Mouse (Mus musculus) megakaryocyte, adult 5-6 weeks (primary cell): ENCODE measurements around the gene Frem2. TPM values are rescaled to one million over a fixed set of nuclear protein-coding genes. Genes with fewer than 3 reads are reported as not detected.

Experiments
- ATAC-seq: 2 replicates; pipeline ENCODE4 v1.8.0; 2016; ENCODE audit warnings: mild to moderate bottlenecking, inconsistent platforms; ENCODE audit not compliant: poor library complexity, severe bottlenecking
- total RNA-seq, 2 experiments: library from RNA; stranded (forward) in 1 of 2; stranded (reverse) in 1 of 2; fragments of 153-499, 151-499 nt in 1 of 2; fragments of 221-1000, 200-1000 nt in 1 of 2; gene quantifications; 2 replicates each; pipeline versions ENCODE4 v1.2.3 to v1.2.4; 2015 to 2017

The Frem2 gene
- total RNA-seq, 2 experiments from 2014 or later: not detected

DNA sequence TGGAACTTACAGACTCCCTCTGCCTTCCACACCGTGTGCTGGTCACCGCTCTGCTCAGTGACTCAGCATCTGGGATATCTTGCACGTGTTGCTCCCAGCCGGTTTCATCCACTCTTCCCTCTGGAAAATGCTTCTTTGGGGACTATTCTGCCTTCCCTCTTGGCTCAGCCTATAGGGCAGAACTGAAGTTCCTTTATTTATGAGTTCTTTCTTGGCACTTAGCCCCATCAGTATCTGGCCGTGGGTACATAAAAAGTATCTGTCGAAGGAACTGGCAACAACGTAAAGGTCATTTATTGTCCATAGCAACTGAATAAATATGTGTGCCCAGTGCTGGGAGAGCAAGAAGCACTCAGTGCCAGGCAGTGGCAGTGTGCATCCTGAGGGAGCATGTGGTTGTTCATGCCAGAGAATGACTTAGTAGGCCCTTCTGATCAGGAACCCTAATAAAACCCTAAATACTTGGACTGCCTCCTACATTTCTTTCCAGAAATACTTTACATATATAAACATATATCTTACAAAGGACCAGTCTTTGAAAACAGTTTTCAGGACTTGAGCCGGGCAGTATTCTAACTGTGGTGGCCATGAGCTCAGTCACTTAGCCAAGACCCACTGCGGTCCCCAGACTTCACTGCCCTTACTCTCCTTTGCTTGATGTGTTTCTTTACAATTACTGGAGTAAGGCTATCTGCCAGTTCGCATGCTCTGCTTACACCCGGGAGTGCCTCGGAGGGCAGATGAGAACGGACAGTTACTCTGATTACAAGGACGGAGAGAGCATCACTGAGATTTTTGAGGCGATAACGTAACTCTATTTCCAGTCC lies 99.6 kb downstream of the Frem2 start:
- no peak for ATAC-seq

DNA sequence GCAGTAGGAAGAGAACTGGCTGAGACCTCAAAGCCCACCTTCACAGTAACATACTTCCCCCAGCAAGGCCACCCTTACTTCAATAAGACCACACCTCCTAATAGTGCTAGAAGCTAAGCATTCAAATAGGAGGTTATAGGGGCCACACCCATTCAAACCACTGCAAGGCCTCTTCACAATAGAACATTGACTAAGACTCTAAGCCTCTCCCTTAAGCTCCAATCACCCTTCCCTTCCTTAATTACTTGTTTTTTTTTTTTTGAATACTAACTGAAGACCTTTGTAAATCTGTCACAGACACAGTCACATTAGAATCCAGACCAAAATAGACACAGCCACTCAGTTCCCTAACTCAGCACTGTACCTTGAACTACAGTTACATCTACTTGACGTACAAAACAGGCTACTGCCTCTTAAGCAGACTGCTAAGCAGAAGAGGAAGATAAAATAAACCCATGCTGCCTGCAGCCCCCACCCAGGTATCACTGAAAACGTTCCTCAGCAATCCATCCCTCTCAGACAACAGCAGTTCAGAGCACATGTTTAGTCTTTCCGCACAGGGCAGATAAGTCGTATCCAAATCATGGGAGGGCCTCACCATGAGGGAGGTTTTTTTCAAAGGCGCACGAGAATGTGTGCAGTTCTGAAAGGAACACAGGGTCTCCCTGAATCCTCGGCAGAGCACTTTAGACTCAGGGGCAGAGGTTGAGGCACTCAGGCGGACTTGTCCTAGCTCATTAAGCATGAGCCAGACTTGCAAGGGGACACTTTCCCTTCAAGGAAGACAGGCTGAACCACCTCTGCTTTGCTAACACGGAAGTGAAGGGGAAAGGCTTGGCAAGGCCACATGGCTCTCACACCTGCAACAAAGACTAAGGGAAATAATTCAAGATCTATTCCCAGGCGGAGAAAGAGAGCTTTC lies 101.9 kb downstream of the Frem2 start:
- ATAC-seq: no peak

DNA sequence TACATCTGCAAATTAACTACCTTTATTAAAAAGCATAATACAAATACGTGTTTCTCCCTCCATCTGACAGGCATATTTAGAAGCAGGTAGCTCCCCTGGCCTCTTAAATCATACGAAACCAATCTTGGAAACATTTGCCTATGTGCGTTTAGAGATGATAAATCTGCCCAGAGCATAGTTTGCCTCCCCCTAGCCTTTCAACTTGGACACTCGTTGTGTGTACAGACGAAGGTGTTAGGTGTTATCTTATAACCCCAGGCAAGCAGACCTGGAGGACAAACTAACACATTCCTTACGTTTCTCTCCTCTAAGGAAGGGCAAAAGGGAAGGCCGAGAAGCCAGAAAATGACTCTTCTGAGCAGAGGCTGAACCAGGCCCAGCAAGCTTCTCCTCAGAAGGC lies 104.5 kb downstream of the Frem2 start:
- no peak for ATAC-seq

DNA sequence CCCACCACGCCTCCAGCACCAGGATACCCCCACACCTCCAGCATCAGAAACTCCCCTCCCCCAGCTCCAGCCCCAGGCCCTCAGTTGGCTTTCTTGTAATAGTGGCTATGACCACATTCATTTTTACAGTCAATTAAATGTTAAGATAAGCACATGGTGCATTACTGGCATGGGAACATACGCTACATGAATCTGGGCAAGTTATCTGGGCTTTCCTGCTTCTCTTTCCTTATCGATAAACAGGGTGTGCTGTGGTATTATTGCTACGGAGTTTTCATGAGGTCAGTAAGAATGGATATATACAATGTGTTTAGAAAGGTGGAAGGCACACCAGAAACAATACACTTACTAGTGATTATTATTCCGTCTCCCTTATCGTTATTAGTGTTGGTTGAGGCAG lies 125.1 kb downstream of the Frem2 start:
- no peak for ATAC-seq

DNA sequence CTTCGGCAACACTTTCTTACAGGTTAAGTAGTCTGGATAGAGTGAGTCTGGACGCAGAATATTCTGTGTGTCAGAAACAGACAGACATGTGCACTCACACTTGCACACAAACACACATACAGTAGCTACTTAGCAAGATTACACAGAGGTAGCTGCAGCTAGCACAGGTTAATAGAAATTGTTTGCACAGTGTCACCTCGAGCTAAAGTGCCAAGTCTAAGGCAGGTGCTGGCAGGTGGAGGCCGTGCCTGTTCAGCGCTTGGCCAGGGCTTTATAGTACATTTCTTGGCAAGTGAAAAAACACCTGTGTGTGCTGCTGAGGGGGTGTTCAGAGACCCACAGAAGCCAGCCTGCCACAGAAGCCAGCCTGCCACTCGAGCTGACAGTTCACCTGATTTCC lies 126.8 kb downstream of the Frem2 start:
- ATAC-seq: no peak

DNA sequence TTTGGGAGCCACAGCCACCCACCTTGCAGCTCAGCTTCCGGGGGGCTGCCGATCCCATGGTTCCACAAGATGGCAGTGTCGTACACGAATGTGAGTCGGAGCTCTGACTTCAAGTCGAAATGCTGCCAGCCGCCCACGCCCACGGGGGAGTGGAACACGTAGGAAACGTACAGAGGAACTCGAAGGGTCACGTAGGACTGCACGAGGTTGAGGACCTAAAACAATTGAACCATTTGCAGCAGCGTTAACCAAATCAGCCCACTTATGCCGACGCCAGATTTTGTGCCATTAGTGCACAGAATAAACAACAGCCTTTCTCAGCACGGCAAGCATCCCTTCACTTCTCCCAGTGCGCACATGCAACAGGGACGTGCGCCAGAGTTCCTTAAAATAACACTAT lies 131.4 kb downstream of the Frem2 start:
- no peak for ATAC-seq

DNA sequence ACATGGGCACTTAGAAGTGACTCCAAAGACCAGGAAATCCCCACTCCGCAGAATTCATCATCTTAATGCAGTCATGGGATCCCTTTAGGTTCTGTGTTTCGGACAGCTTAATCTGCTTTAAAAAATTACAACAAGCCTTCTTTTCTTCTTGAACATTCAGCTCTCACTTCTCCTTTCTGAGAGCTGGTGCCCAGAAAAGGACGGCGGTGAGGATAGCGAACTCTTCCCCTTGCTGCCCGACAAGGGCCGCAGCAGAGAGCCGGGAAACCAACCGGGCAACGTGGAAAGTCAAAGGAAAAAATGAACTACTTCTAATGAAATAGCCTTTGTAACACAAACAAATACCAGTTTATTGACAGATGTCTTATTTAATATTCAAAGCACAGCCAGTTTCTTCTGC lies 134.4 kb downstream of the Frem2 start:
- no peak for ATAC-seq

DNA sequence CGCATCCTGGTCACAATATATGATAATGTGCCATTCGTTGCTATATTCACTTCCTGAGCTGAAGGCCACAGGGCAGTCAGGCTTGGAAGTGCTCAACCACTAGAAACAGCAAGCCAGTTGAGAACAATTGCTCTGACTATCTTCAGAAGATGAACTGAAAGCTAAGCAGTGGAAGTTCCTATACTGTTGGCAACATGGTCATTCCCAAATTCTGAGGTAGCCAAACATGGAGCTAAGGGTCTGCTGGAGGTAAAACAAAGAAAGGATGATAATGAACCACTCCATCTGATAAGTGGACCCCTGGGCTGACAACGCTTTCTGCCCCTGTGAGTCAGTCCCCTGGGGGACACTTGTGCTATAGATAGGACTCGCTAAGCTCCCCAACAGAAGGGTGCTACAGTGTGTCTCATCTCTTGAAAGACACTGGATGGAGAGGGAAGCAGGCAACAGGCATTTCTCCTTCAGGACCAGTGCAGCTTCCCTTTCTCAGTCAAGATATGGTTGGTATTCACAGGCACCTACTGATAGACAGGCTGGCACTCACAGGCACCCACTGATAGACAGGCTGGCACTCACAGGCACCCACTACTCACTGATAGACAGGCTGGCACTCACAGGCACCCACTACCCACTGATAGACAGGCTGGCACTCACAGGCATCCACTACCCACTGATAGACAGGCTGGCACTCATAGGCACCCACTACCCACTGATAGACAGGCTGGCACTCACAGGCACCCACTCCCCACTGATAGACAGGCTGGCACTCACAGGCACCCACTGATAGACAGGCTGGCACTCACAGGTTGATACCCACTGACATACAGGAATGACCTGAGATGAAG lies 142.7 kb downstream of the Frem2 start:
- ATAC-seq: no peak

DNA sequence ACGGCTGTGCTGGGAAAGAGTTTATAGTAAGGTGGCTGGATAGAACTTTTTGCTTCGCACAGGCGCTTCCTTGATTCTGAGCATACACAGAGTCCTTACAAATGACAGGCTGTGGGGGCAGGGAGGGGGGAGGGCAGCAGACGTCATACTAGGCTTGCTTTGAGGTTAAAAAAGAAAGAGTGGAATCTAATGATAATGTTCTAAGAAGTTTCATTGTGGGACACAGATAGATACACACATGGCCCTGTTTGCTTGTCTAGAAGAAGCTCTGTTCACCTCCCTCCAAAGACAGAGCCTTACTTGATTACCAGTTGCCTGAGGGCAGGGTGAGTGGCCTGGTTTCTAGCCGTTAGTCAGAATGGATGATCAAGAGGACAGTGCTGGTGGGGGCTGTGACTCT lies 144.1 kb downstream of the Frem2 start:
- no peak for ATAC-seq

DNA sequence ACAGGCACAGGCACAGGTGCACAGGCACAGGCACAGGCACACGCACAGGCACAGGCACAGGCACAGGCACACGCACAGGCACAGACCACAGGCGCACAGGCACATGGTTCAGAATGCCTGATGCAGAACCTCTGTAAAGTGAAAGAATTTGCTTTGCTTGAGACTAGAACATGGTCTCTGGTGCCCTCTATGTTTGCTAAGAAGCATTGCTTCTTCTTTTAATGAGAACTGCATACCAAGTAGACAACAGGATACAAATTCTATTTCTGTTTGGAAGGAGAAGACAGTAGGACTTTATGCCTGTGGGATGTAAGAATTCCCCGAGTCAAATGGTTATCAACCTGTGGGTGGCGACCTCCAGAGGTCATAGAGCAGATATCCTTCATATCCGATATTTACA lies 154.7 kb downstream of the Frem2 start:
- ATAC-seq: no peak

DNA sequence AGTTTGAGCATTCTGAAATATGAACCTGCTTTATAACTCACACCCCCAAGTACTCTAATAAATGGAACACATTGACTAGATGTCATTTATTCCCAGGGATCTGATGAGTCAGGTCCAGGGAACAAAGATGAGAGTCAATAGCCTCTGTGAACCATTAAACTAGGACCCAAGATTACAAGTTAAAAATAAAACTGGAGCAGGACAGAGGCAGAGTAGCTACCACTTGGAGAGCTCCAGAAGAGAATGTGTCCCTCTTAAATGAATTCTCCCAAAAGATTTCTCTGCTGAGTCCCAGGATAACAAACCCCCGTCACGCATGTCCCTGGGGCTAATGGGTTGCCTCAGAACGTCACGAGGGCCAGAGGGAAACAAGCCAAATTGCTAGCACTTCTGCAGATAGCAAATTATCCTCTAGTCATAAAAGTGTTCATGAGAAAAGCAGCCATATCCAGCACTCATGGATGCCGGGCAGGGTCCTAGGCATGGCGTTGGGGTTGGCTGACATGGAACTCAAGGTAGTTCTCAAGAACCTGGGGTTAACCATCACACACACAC lies 158.7 kb downstream of the Frem2 start:
- ATAC-seq: no peak

DNA sequence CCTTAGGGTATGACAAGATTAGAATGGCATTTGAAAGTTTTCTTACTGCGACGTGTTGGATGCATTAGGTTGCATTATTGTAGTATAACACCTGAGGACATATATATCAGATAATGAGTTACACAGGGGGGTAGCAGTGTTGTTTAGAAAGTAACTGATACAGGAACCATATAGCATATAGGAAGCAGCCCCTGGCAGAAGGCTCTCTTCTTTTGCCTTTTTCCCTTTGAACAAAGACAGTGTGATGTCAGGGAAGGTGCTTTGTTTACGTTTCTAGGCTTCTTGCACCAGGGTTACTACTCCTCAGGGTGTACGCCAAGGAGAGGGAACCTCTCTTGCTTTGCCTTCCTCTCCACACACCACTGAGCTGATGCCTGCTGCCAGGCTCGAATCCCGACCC lies 168.8 kb downstream of the Frem2 start, which contains the start of gene Stoml3:
Gene Stoml3 (plus strand): TSS at position 301 of the 400 bp plus-strand sequence.
- no peak for ATAC-seq

DNA sequence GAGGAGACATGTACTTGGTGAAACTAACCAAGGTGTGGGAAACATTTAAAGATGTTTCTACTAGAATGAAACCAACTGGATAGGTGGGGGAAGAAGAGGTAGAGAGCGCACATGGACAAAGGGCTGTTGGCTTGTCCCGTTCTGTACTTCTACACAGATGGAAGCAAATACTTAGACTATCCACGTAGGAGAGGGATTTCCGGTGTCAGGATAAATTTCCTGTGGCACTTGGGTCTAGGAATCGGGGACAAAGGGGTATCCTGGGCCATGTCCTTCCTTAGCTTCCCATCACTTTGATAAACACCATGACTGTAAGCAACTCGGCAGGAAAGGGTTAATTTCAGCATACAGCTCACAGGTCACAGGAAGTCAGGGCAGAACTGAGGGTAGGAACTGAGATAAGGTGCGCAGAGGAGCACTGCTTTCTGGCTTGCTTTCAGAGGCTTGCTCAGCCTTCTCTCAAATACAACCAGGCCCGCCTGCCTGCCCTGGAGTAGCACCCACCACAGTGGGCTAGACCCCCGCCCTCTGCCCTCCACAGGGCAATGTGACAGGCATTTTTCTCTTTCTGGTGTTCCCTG lies 170.1 kb downstream of the Frem2 start:
- no peak for ATAC-seq

DNA sequence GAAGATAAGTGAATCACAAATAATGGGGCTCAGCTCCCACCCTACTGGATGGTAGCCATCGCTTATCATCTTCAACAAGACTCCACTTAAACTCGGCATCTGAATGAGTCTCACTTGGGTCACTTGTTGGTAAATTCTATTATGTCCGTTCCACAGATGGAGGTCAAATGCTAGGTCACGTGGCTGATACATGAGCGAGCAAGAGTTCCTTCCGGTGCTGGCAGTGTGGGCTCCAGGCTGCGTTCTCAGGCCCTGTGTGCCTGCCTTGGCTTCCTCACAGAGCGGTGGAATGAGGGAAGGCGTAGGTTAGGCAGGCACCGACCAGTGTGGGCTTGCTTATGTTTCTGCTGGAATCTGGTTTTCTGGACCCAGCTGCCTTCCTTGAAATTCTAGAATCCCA lies 170.6 kb downstream of the Frem2 start:
- no peak for ATAC-seq

DNA sequence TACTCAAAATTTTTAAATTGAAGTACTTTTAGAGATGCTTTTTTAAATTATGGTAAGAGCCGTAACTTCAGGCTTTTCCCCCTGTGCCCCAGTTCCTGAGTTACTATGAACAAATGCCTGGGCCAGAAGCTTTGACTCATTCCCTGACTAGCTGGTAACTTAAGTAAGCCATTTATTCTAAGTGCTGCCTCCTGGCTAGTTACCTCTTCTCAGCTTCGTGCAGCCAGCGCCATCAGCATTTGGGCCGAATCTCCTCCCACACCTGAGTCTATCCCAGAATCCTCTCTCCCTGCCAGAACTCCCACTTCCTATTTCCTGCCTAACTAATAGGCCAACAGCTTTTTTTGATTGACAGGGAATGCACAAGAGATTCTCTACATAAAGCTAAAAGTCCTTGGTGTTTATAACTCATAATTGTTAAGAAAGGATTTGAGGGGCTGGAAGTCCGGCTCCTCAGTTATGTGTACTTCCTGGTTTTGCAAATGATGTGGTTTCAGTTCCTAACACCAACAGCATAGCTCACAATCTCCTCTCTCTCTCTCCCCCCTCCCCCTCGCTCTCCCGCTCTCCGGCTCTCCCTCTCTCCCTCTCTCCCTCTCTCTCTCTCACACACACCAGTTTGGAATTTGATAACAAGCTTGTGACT lies 173.6 kb downstream of the Frem2 start:
- ATAC-seq: peak; percentile 92

DNA sequence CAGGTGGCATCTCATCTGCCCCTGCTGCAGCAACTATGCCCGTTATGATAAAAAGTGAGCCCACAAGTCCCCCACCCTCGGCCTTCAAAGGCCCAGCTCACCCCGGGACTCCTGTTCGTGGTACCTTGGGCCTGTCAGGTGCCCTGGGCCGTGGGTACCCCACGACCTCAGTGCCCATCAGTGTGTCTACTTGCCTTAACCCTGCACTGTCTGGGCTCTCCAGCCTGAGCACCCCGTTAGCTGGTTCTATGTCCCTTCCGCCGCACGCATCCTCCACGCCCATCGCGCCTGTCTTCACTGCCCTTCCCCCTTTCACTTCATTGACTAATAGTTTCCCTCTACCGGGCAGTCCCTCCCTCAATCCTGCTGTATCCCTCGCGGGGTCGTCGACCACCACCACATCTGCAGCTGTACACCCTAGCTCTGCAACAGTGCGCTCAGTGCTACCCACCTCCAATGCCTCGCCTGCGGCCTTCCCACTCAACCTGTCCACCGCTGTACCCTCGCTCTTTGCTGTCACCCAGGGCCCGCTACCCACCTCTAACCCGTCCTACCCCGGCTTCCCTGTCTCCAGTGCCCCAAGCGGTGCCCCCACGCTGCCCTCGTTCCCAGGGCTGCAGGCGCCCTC lies 178.6 kb downstream of the Frem2 start:
- ATAC-seq: no peak

DNA sequence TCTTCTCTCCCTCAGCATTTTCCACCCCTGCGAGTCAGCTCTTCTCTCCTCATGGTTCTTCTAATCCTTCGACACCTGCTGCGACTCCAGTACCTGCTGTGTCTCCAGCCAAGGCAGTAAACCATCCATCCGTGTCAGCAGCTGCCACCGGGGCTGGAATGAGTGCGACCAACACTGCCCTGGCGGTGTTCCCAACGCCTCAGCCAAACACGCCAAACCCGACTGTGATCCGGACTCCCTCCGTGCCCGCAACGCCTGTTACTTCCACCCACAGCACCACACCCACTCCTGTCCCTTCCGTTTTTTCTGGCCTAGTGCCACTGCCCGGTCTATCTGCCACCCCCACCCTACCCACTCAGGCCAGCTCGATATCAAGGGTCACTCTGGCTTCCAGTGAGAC lies 179.7 kb downstream of the Frem2 start:
- ATAC-seq: no peak

DNA sequence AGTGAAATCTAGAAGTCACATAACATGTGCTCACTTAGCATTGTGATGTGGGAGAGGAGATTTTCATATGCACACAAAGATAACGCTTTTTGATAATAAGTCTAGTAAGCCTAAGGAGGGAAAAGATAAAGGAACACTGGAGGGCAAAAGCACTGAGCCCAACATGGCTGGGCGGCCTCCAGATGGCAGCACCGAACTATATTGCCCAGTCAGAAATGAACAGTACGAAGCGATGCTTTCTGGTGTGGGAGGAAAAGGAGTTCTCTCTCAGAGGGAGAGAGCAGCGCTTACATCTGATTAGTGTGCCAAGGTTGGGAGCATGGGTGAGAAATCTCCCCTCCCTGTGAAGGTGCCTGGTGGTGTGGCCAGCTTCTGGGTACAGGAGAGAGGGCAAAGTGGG lies 181.3 kb downstream of the Frem2 start:
- ATAC-seq: no peak

DNA sequence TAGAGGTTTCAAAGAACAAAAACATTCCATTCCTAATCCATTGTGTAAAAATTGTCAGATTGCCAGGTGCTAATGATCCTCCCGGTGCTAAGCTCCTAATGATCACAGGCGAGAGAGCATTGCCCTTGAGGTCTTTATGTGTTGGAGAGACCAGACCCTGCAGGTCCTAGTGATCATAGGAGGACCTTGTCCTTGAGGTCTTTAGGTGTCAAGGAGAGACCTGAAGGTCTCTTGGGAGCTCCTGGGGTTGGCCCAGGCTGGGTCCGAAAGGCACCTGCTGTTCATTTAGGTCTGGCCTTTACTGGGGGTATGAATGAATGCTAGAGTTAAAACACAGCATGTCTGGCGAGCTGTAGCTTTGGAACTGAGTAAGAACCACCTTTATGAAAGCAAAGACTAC lies 183.0 kb downstream of the Frem2 start:
- ATAC-seq: no peak
